Mouse (Mus musculus): ENCODE results near the gene Srpr. TPM values are rescaled to one million over a fixed set of nuclear protein-coding genes. Genes with fewer than 3 reads are reported as not detected.

Srpr gene
- polyA plus RNA-seq, 1 experiment, result 85.9 TPM

GRCm38 (mm10) chr9:35203536-35203935 is 3.6 kb downstream of the Srpr start:
- TF ChIP-seq POLR2A (IDR thresholded peaks at IDR 0.05; ENCODE audit: low read depth, low read length), result no peak
- no peak for TF ChIP-seq CTCF (conservative IDR thresholded peaks at IDR 0.05; ENCODE audit: insufficient read depth, insufficient read length, low read depth, low read length)
- H3K27me3 ChIP-seq (replicated peaks; ENCODE audit: control insufficient read depth, insufficient read depth, low read length), result no peaks in the 10 kb centered on the region
- no peak for DNase-seq
- H3K4me3 ChIP-seq (ENCODE audit: insufficient read depth, low read depth, low read length), result no peak overlapping the region
- peaks cover 5% of the 10 kb centered on the region for H3K36me3 ChIP-seq (ENCODE audit: control insufficient read depth, insufficient read depth, low read length)
- no peak overlapping the region for H3K27ac ChIP-seq (ENCODE audit: insufficient read depth, low read depth, low read length)
- peaks cover 6% of the 10 kb centered on the region; the same call in 1 of the 2 replicates for H3K4me1 ChIP-seq (ENCODE audit: control insufficient read depth, insufficient read depth, low read length)
- 60% methylated on average over 3 of the region's 3 CpGs for WGBS

- no peak overlapping the region for H3K27ac ChIP-seq (ENCODE audit: insufficient read depth, low read depth, low read length)
Observed at GRCm38 (mm10) chr9:35204421-35204820, 4.4 kb downstream of the Srpr start.

GRCm38 (mm10) chr9:35210542-35211474 is 10.8 kb downstream of the Srpr start, which contains the start of gene Foxred1:
Gene Foxred1, minus strand, starts transcription at chr9:35211055.
- H3K4me3 ChIP-seq (ENCODE audit: insufficient read depth, low read depth, low read length), result peak within 1 kb of the TSS; percentile 88
- H3K36me3 ChIP-seq (ENCODE audit: control insufficient read depth, insufficient read depth, low read length), result peaks cover 11% of the 10 kb centered on the region
- TF ChIP-seq POLR2A (IDR thresholded peaks at IDR 0.05; ENCODE audit: low read depth, low read length), result peak; percentile 95
- TF ChIP-seq CTCF (conservative IDR thresholded peaks at IDR 0.05; ENCODE audit: insufficient read depth, insufficient read length, low read depth, low read length), result no peak
- H3K27ac ChIP-seq (ENCODE audit: insufficient read depth, low read depth, low read length), result peak within 1 kb of the TSS; percentile 81
- WGBS, result under 1% methylated on average over 72 of the region's 72 CpGs
- peak; percentile 99 for DNase-seq
- H3K4me1 ChIP-seq (ENCODE audit: control insufficient read depth, insufficient read depth, low read length), result peaks cover 9% of the 10 kb centered on the region; the same call in 1 of the 2 replicates
- H3K27me3 ChIP-seq (replicated peaks; ENCODE audit: control insufficient read depth, insufficient read depth, low read length), result no peaks in the 10 kb centered on the region

More at GRCm38 (mm10) chr9:35204421-35204820, 4.4 kb downstream of the Srpr start:
- WGBS, result 98% methylated on average over 2 of the region's 2 CpGs
- Histone ChIP-seq H3K4me1 (ENCODE audit: control insufficient read depth, insufficient read depth, low read length) (peaks cover 6% of the 10 kb centered on the region; the same call in 1 of the 2 replicates), H3K4me3 (ENCODE audit: insufficient read depth, low read depth, low read length) (no peak overlapping the region), H3K36me3 (ENCODE audit: control insufficient read depth, insufficient read depth, low read length) (peaks cover 5% of the 10 kb centered on the region), H3K27me3 (replicated peaks; ENCODE audit: control insufficient read depth, insufficient read depth, low read length) (no peaks in the 10 kb centered on the region)
- TF ChIP-seq POLR2A (IDR thresholded peaks at IDR 0.05; ENCODE audit: low read depth, low read length), result no peak
- TF ChIP-seq CTCF (conservative IDR thresholded peaks at IDR 0.05; ENCODE audit: insufficient read depth, insufficient read length, low read depth, low read length), result no peak
- no peak for DNase-seq

GRCm38 (mm10) chr9:35211573-35212511 is 11.9 kb downstream of the Srpr start:
- H3K36me3 ChIP-seq (ENCODE audit: control insufficient read depth, insufficient read depth, low read length), result peaks cover 6% of the 10 kb centered on the region; the same call in 1 of the 2 replicates
- peaks cover 9% of the 10 kb centered on the region; the same call in 1 of the 2 replicates for H3K4me1 ChIP-seq (ENCODE audit: control insufficient read depth, insufficient read depth, low read length)
- peak; percentile 54 for DNase-seq
- H3K27ac ChIP-seq (ENCODE audit: insufficient read depth, low read depth, low read length), result peak overlapping the region; percentile 81
- H3K27me3 ChIP-seq (replicated peaks; ENCODE audit: control insufficient read depth, insufficient read depth, low read length), result no peaks in the 10 kb centered on the region
- WGBS, result 24% methylated on average over 26 of the region's 26 CpGs
- peak overlapping the region; percentile 85 for H3K4me3 ChIP-seq (ENCODE audit: insufficient read depth, low read depth, low read length)
- TF ChIP-seq CTCF (conservative IDR thresholded peaks at IDR 0.05; ENCODE audit: insufficient read depth, insufficient read length, low read depth, low read length) (no peak), POLR2A (IDR thresholded peaks at IDR 0.05; ENCODE audit: low read depth, low read length) (no peak)

- TF ChIP-seq POLR2A (IDR thresholded peaks at IDR 0.05; ENCODE audit: low read depth, low read length) (no peak), CTCF (conservative IDR thresholded peaks at IDR 0.05; ENCODE audit: insufficient read depth, insufficient read length, low read depth, low read length) (no peak)
- 68% methylated on average over 1 of the region's 1 CpGs for WGBS
- no peaks in the 10 kb centered on the region for H3K4me1 ChIP-seq (ENCODE audit: control insufficient read depth, insufficient read depth, low read length)
- no peak for DNase-seq
- no peaks in the 10 kb centered on the region for H3K27me3 ChIP-seq (replicated peaks; ENCODE audit: control insufficient read depth, insufficient read depth, low read length)
- no peak overlapping the region for H3K27ac ChIP-seq (ENCODE audit: insufficient read depth, low read depth, low read length)
- no peak overlapping the region for H3K4me3 ChIP-seq (ENCODE audit: insufficient read depth, low read depth, low read length)
- H3K36me3 ChIP-seq (ENCODE audit: control insufficient read depth, insufficient read depth, low read length), result peaks cover 13% of the 10 kb centered on the region
Observed at GRCm38 (mm10) chr9:35217963-35218362, 18.0 kb downstream of the Srpr start.

GRCm38 (mm10) chr9:35223466-35223865 is 23.5 kb downstream of the Srpr start:
- Histone ChIP-seq H3K27me3 (replicated peaks; ENCODE audit: control insufficient read depth, insufficient read depth, low read length) (no peaks in the 10 kb centered on the region), H3K27ac (ENCODE audit: insufficient read depth, low read depth, low read length) (no peak overlapping the region), H3K36me3 (ENCODE audit: control insufficient read depth, insufficient read depth, low read length) (peaks cover 5% of the 10 kb centered on the region), H3K4me1 (ENCODE audit: control insufficient read depth, insufficient read depth, low read length) (no peaks in the 10 kb centered on the region; the same call in 1 of the 2 replicates), H3K4me3 (ENCODE audit: insufficient read depth, low read depth, low read length) (no peak overlapping the region)
- TF ChIP-seq CTCF (conservative IDR thresholded peaks at IDR 0.05; ENCODE audit: insufficient read depth, insufficient read length, low read depth, low read length) (no peak), POLR2A (IDR thresholded peaks at IDR 0.05; ENCODE audit: low read depth, low read length) (no peak)
- DNase-seq, result no peak
- 98% methylated on average over 3 of the region's 3 CpGs for WGBS
